Mouse (Mus musculus) midbrain, embryonic 13.5 days (tissue): Measurements from ENCODE around the gene Gosr2. TPM values are rescaled to one million over a fixed set of nuclear protein-coding genes. Genes with fewer than 3 reads are reported as not detected.

Experiments used
- ATAC-seq: fragments of 200-750 bp; cut with Nextera tagmentation; 2 replicates; pipeline ENCODE4 v1.8.0; 2017; ENCODE audit warnings: mild to moderate bottlenecking, moderate TSS enrichment, moderate library complexity
- H3K27ac ChIP-seq: fragments of 300-500 bp; sonication (generic); 2 replicates; pipeline ENCODE4 v1.5.1; 2015; ENCODE audit warnings: inconsistent platforms, mild to moderate bottlenecking, moderate library complexity
- H3K27me3 ChIP-seq: fragments of 300-500 bp; sonication (generic); 2 replicates; pipeline ENCODE4 v1.6.1; 2015; ENCODE audit warnings: mild to moderate bottlenecking, inconsistent platforms
- H3K36me3 ChIP-seq: fragments of 300-500 bp; sonication (generic); 2 replicates; pipeline ENCODE4 v1.6.1; 2015; ENCODE audit warnings: mild to moderate bottlenecking, inconsistent platforms
- H3K4me1 ChIP-seq: fragments of 300-500 bp; sonication (generic); replicated peaks from 2 replicates; pipeline ENCODE4 v1.6.1; 2015; ENCODE audit warnings: inconsistent platforms
- H3K4me2 ChIP-seq: fragments of 300-500 bp; sonication (generic); replicated peaks from 2 replicates; pipeline ENCODE4 v1.6.1; 2015; ENCODE audit warnings: moderate library complexity, mild to moderate bottlenecking, inconsistent platforms
- H3K4me3 ChIP-seq: fragments of 300-500 bp; sonication (generic); replicated peaks from 2 replicates; pipeline ENCODE4 v1.5.1; 2015; ENCODE audit warnings: mild to moderate bottlenecking, inconsistent platforms
- H3K9ac ChIP-seq: fragments of 300-500 bp; sonication (generic); replicated peaks from 2 replicates; pipeline ENCODE4 v1.6.1; 2015; ENCODE audit warnings: mild to moderate bottlenecking, inconsistent platforms
- H3K9me3 ChIP-seq: fragments of 300-500 bp; sonication (generic); 2 replicates; pipeline ENCODE4 v1.6.1; 2016; ENCODE audit warnings: mild to moderate bottlenecking, inconsistent platforms
- WGBS: fragments of 180-500 bp; shearing (Covaris S2); methylation state at CpG from one replicate; pipeline ENCODE4 v1.1.7; 2015; 5-methylcytosine and 5-hydroxymethylcytosine counted together
- polyA plus RNA-seq: library from polyadenylated mRNA; unstranded; fragments of >200 nt; fragmentation: Nextera tagmentation; extraction: Ambion mirVana; gene quantifications from 2 replicates; pipeline ENCODE4 v1.2.1, GENCODE M21; 2015

The Gosr2 gene
- 90.5 and 96.1 TPM in 2 replicates for polyA plus RNA-seq

DNA sequence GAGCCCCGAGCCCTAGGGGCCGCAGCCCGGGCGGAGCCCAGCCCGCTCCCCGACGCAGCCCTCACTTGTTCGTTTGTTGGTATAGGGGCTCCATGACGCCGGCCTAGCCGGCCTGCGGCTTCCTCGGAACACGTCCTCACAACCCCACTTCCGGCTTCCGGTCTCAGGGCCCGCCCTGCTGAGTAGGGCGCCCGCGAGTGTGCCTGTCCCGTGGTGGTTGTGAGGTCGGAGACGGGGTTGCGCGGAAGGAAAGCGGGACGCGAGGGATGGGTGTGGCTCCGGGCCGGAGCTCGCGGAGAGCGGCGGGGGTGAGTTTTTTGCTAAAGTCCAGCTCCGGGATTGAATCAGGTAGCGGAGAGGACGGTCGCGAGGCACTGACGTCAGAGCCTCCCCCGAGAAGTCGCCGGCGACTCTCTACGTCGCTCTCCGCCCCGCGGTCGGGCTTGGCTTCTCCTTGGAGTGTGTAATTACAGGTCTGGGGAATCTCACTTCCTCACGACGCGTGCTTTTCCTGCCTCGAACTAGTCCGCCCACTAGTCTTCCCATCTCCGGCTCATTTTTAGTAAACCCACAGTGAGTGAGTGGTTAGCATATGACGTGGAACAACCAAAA is at the start of gene Gosr2:
Gene Gosr2, minus strand, starts transcription at position 334 of the 612 bp plus-strand sequence.
- H3K36me3 ChIP-seq = 0 out of 2 replicates have a peak, but pooled peaks cover 3% of the 10 kb centered on the region
- peak; percentile 99 for ATAC-seq
- no peaks in the 10 kb centered on the region for H3K9me3 ChIP-seq
- H3K4me3 ChIP-seq = peak within 1 kb of the TSS; percentile 88
- H3K4me2 ChIP-seq = peak within 1 kb of the TSS; percentile 73
- peak within 1 kb of the TSS; percentile 87 for H3K9ac ChIP-seq
- no peaks in the 10 kb centered on the region for H3K27me3 ChIP-seq
- H3K27ac ChIP-seq = peak within 1 kb of the TSS; percentile 95
- under 1% methylated on average over 57 of the region's 57 CpGs for WGBS
- H3K4me1 ChIP-seq = peaks cover 26% of the 10 kb centered on the region

DNA sequence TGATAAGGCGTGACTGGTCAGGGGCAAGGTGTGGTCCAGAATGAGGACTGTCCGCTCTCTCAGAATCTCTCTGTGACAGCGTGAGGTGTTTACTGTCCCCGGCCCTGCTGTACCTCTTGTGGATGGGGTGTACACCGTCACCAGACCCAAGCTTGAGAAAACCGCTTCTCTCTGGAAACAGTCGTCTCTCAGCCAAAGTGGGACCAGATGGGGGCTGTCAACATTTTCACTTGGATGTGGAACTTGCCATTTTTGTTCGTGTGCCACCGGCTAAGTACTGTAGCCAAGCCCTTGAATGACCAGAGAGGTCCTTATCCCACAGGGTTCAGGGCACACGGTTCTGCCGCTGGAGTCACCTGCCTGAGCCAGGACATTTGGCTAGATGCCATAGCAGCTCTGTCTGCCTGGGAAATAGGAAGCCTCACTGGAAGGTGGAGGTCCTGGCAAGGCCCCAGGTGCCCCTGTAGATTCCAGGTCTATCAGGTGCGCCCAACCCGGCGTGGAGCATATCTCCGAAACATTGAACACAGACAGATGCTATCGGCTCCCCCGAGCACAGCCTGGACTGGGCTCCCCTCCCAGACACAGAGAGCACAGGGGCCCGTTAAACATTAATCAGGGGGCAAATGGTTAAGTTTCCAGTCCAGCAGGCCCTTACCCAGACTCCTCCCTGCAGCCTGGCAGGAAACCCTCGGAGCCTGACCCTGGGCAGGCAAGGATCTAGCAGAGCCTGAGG is 37.5 kb upstream of the Gosr2 start:
- Histone ChIP-seq H3K4me2 (no peak overlapping the region), H3K4me1 (no peaks in the 10 kb centered on the region), H3K27me3 (no peaks in the 10 kb centered on the region), H3K27ac (no peak overlapping the region), H3K9ac (no peak overlapping the region), H3K36me3 (no peaks in the 10 kb centered on the region), H3K9me3 (no peaks in the 10 kb centered on the region), H3K4me3 (no peak overlapping the region)
- WGBS = 84% methylated on average over 19 of the region's 19 CpGs
- no peak for ATAC-seq

DNA sequence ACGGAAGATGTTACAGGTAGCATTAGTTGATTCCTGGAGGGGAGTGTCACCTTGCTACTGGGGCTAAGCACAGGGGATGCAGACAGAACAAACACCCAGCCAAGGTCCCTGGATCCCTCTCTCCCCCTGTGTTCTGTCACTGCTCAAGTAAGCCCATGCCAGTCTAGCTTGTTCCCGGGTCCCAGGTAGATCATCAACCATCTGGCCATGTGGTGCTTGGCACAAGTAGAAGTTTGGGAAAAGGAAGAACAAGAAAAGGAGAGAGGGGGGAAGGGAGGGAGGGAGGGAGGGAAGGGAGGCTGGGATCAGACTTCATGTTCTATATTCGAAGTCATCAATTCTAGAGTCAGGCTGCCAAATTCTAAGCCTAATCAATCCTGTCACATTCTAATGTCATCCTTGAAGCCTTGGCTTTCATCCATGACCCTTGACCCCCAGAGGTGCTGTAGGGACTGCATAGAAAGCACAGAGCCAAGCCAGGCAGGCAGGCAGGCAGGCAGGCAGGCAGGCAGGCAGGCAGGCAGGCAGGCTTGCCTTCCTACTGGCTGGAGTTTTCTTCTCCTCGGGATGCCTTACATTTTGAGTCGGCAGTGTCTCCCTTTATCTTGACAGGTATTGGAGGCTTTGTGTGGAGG is 36.8 kb upstream of the Gosr2 start:
- no peak overlapping the region for H3K27ac ChIP-seq
- no peak overlapping the region for H3K4me2 ChIP-seq
- 80% methylated on average over 5 of the region's 5 CpGs for WGBS
- H3K27me3 ChIP-seq = no peaks in the 10 kb centered on the region
- ATAC-seq = no peak
- H3K4me1 ChIP-seq = no peaks in the 10 kb centered on the region
- no peaks in the 10 kb centered on the region for H3K9me3 ChIP-seq
- no peak overlapping the region for H3K4me3 ChIP-seq
- no peak overlapping the region for H3K9ac ChIP-seq
- no peaks in the 10 kb centered on the region for H3K36me3 ChIP-seq

DNA sequence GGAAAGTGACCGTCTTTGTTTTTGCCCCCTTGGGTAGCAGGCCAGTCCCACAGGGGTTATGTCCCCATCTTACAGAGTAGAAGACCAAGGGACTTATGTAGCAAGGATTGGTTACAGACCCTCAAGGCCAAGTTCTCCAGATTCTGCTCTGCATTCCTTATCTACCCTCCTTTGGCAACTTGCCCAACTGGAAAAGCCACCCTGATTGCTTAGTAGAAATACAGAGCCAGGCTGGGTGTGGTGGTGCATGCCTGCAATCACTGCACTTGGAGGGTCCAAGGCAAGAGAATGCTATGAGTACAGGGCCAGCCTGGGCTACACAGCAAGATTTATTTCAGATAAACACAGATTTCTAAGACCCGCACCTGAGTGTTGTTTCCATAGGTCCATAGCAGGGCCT is 36.3 kb upstream of the Gosr2 start:
- Histone ChIP-seq H3K4me1 (no peaks in the 10 kb centered on the region), H3K9me3 (no peaks in the 10 kb centered on the region), H3K36me3 (no peaks in the 10 kb centered on the region), H3K27ac (no peak overlapping the region), H3K4me2 (no peak overlapping the region), H3K27me3 (no peaks in the 10 kb centered on the region), H3K4me3 (no peak overlapping the region), H3K9ac (no peak overlapping the region)
- 98% methylated on average over 2 of the region's 2 CpGs for WGBS
- ATAC-seq = no peak

DNA sequence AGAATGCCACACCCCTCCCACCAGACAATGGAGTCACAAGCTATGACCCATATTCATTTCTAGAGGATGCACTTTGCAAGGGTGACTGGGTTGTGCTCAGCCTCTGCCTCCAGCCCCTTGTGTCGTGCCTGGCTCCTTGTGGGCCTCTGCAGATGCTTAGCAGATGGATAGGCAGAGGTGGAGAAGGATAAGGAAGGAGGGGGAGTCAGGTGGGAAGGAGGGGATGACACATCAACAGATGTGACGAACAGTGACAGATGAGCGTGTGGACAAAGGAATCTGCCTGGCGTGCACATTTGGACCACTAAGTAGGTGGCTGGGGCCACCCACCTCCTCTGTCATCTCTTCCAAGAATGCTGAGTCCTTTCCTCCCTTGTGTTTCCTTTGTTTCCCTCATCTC is 35.4 kb upstream of the Gosr2 start:
- no peaks in the 10 kb centered on the region for H3K9me3 ChIP-seq
- H3K36me3 ChIP-seq = no peaks in the 10 kb centered on the region
- no peak overlapping the region for H3K27ac ChIP-seq
- no peak for ATAC-seq
- no peaks in the 10 kb centered on the region for H3K27me3 ChIP-seq
- no peak overlapping the region for H3K4me3 ChIP-seq
- no peak overlapping the region for H3K4me2 ChIP-seq
- 51% methylated on average over 4 of the region's 4 CpGs for WGBS
- H3K9ac ChIP-seq = no peak overlapping the region
- no peaks in the 10 kb centered on the region for H3K4me1 ChIP-seq

DNA sequence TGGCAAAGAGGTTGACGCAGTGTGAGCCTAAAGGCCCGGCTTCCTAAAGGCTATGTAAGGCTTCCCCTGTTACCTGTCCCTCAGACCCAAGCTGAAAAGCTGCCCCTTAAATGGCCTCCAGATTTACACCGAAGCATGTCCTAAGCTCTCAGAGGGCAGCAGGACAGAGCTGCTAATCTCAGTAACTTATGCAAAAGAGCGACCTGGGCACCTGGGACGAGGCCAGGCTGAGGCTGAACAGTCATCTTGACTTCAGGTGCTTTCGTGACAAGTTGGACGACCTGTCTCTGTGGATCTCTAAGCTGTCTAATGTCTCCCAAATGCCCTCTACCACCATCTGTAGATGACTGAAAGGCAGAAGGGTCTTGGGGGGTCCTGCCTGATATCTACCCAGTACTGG is 34.6 kb upstream of the Gosr2 start:
- no peak for ATAC-seq
- Histone ChIP-seq H3K36me3 (no peaks in the 10 kb centered on the region), H3K9ac (no peak overlapping the region), H3K27me3 (no peaks in the 10 kb centered on the region), H3K4me2 (no peak overlapping the region), H3K4me3 (no peak overlapping the region), H3K4me1 (no peaks in the 10 kb centered on the region), H3K9me3 (no peaks in the 10 kb centered on the region), H3K27ac (no peak overlapping the region)
- 75% methylated on average over 7 of the region's 7 CpGs for WGBS

DNA sequence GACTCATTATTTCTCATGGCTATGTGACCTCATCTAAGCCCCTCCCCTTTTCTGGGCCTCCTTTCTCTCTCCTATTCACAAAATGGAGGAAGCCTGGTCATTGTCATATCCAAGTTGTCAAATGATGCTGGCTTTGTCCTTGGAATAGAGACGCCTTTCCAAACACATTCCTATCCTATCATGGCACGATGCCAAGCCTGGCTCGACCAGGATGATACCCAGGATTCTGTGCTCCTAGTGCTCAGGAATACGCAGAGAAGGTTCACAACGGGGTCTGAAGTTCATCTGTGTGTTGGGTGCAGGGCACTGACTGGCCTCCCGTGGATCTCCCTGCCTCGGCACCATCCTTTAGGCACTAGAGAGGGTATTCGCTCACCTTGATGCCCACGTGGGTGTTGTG is 33.9 kb upstream of the Gosr2 start:
- WGBS = 80% methylated on average over 9 of the region's 9 CpGs
- Histone ChIP-seq H3K27ac (no peak overlapping the region), H3K27me3 (no peaks in the 10 kb centered on the region)

DNA sequence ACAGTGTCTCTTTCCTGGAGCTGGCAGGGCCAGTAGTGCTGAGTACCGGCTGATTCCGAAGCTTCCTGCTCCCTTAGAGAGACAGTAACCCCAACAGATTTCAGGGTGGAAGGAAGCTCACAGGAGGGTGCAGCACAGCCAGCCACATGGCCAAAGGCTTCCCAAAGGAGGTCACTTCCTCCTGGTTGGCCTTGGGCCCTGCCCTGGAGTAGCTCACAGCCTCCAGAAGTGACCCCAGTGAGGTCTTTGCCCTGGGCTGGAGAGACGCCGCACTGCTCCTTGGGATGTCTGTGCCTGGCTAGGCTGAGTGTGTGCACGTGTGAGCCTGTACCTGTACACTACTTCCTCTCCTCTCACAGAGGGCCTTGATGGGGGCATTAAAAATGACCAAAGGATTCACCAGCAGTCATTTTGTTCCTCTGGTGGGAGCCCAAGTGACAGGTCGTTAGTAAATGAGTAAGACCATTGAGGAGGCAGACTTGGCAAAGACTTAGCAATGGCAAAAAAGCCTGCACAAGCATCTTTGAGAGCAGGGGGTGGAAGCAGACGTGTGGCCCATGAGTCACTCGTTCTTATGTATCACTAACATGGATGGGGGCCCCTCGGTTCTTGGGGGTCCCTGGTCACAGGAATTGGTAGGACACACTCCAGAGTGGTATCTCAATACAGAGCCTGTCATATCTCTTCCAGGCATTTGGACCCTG is 31.7 kb upstream of the Gosr2 start:
- WGBS = 73% methylated on average over 9 of the region's 9 CpGs
- no peaks in the 10 kb centered on the region for H3K27me3 ChIP-seq
- no peak overlapping the region for H3K4me2 ChIP-seq
- no peak overlapping the region for H3K9ac ChIP-seq
- ATAC-seq = no peak
- H3K4me1 ChIP-seq = no peaks in the 10 kb centered on the region
- H3K4me3 ChIP-seq = no peak overlapping the region
- no peak overlapping the region for H3K27ac ChIP-seq
- no peaks in the 10 kb centered on the region for H3K36me3 ChIP-seq
- no peaks in the 10 kb centered on the region for H3K9me3 ChIP-seq

More for the DNA sequence above, 33.9 kb upstream of the Gosr2 start:
- H3K4me1 ChIP-seq = no peaks in the 10 kb centered on the region
- no peak overlapping the region for H3K4me2 ChIP-seq
- H3K4me3 ChIP-seq = no peak overlapping the region
- no peak overlapping the region for H3K9ac ChIP-seq
- H3K9me3 ChIP-seq = no peaks in the 10 kb centered on the region
- no peaks in the 10 kb centered on the region for H3K36me3 ChIP-seq
- no peak for ATAC-seq

DNA sequence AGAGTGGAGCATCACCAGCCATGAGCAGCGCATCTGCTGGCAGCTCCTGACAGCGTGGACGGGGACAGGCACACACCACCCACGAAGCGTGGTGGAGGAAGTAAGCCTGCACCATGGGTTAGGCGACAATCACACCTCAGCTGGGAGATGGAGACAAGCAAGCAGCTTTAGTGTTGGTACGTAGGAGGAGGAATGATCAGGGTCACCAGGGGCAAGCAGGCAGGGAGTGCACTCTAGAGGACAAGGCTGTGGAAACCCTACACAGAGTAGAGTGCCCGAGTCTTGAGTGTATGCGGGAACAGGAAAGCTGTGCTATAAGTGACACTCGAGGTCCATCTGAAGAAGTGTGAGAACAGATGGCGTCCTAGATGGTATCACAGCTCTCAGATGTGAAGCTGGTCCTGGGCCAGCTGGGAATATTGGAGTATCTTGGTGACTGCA is 26.7 kb upstream of the Gosr2 start:
- H3K36me3 ChIP-seq = no peaks in the 10 kb centered on the region
- ATAC-seq = no peak

DNA sequence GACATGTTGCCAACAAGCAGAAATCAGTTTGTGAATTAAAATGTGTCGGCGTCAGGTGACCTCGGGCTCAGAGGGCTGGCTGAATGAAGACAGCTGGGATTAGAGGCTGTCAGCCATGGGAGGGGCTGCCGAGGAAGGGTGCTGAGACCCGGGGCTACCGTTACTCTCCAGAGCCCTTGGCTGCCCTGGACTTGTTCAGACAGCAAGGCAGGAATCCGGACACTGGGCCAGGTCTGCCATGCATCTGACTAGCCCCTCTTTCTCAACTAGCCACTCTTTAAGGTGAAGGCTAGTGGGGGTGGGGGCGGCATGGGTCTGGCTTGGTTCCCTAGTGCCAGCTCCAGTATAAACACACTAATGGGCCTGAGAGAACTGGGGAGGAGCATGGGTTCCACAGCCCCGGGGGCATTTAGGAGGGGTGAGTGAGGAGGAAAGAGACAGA is 24.4 kb upstream of the Gosr2 start:
- Histone ChIP-seq H3K27me3 (no peaks in the 10 kb centered on the region), H3K9ac (peak overlapping the region; percentile 41), H3K4me3 (no peak overlapping the region), H3K36me3 (no peaks in the 10 kb centered on the region), H3K27ac (peak overlapping the region; percentile 56), H3K9me3 (no peaks in the 10 kb centered on the region), H3K4me2 (peak overlapping the region; percentile 45), H3K4me1 (peaks cover 26% of the 10 kb centered on the region)
- ATAC-seq = peak; percentile 81
- 17% methylated on average over 9 of the region's 9 CpGs for WGBS

More for the DNA sequence above, 26.7 kb upstream of the Gosr2 start:
- H3K27me3 ChIP-seq = no peaks in the 10 kb centered on the region
- no peak overlapping the region for H3K4me3 ChIP-seq
- H3K4me2 ChIP-seq = no peak overlapping the region
- peaks cover 16% of the 10 kb centered on the region for H3K4me1 ChIP-seq
- WGBS = 88% methylated on average over 11 of the region's 11 CpGs
- H3K9ac ChIP-seq = no peak overlapping the region
- H3K9me3 ChIP-seq = no peaks in the 10 kb centered on the region
- H3K27ac ChIP-seq = no peak overlapping the region

DNA sequence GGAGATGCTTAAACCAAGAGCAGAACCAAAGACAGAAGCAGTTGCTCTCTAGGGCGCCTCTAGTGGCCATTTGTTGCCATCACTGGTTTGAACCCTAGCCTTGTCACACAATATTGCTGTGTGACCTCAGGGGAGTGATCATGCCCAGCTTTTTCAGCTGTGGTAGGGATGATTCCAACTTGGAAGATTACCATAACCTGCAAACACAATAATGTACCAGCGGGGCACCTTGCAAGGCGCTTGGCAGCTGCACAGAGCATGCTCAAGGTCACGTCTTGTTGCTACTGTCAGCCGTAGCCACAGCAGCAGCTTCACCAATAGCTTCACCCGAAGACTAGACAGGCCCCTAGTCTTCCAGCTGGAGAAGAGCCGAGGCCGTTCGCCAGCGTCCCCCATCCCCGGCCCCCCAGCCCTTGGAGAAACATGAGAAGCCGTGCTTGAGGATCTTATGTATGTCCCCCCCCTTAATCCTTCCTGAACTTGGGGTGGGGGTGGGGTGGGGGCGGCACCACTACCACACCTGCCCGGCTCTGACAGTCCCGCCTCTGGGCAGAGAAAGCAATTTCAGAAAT is 23.9 kb upstream of the Gosr2 start:
- H3K9me3 ChIP-seq = no peaks in the 10 kb centered on the region
- WGBS = 22% methylated on average over 15 of the region's 15 CpGs
- H3K4me2 ChIP-seq = peak overlapping the region; percentile 45
- H3K4me1 ChIP-seq = peaks cover 31% of the 10 kb centered on the region
- ATAC-seq = peak; percentile 65
- H3K27me3 ChIP-seq = no peaks in the 10 kb centered on the region
- peak overlapping the region; percentile 41; the same call in 1 of the 2 replicates for H3K9ac ChIP-seq
- peak overlapping the region; percentile 56 for H3K27ac ChIP-seq
- no peaks in the 10 kb centered on the region for H3K36me3 ChIP-seq
- no peak overlapping the region for H3K4me3 ChIP-seq
